Mouse (Mus musculus) hematopoietic stem cell, adult 5-6 weeks (primary cell): ENCODE measurements at regions not wholly inside any gene's neighbourhood (a gene's known extent, or its start where the extent isn't known, plus 50 kb on each side); places are given as distances from the start of the nearest gene placed in this dataset.

Experiments used
- ATAC-seq, 2 experiments: fragments of 125-278 bp in 1 of 2; replicated peaks in 1 of 2; 2 replicates each; pipeline ENCODE4 v1.8.0; 2016 to 2017; ENCODE audit warnings: inconsistent platforms in 2 of 2, mild to moderate bottlenecking in 2 of 2, moderate number of reproducible peaks in 2 of 2, low read depth in 1 of 2, moderate TSS enrichment in 1 of 2; ENCODE audit not compliant: low FRiP score in 2 of 2, poor library complexity in 2 of 2, severe bottlenecking in 2 of 2, insufficient read depth in 1 of 2, low TSS enrichment in 1 of 2

DNA sequence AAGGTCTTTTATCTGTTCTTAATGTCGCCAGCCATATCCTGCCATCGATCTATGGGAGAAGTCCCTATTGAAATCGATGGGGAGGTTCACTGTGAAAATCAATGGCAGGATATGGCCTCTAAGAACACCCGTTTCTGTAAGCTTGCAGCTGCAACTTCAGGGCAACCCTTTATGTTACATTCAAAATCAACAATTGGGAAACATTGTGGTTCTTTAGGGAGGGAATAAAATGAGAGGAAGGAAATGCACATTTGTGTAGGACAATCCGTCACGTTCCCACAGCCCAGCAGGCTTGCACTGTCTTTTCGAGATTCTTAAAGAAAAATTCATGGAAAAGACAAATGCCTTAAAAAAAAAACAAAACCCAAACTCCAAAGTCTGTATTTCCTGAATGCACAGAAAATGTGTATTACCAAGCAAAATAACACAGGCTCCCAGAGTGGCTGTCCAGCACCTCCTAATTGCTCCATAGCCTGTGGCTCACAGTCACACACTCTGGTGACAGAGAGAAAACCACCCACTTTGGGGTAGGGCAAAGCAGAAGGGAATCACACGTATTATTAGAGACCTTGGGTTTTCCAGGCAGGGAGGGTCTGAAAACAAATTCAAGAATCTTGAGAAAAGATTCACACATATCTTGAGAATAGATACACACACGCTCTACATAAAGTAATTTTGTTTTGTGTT, 510.9 kb upstream of the Nrp1 start:
- no peak for ATAC-seq

DNA sequence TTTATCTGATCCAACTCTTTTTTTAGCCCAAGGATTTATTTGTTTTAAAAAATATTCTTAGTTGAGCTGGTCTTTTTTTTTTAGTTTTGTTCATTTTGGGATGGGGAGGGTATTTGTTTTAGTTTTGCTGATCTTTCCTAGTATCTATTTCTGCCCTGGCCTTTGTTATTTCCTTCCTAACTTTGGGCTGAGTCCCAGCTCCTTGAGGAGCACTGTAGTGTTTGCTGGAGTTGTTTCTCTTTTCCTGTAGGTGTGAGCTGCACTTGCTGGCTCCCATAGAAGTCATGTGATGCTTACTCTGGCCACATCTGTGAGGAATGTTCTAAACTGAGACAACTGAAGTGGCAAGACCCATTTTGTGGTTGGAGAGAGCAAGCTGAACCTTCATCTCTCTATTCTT, 508.5 kb upstream of the Nrp1 start:
- no peak for ATAC-seq

DNA sequence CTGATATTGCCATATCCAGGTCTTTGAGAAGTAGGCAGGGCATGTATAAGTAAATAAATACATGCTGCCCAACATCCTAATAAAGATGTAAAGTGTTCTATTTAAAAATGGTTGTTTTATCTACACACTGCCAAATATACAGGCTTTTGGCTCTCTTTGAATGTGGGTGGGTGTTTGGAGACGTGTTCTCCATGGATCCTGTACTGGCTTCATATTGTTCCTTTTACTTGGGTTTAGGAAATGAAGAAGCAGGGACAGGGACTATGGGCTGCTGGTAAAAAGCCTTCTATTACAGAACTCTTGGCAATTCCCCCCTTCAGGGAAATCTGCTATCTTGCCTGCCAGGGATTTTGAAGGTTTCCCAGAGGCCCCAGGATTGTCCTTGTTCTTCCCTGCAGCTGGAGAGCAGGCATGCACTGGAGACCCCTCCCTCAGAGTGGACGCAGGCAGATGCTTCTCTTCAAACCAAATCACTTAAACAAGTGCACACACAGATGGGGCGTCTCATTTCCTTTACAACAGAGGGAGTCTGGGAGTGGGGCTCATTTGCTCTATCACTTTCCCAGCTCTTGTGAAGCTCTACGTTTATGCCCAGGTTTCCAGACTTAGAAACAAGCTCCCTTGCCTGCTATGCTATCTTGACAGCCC, 502.6 kb upstream of the Nrp1 start:
- ATAC-seq, result no peak

DNA sequence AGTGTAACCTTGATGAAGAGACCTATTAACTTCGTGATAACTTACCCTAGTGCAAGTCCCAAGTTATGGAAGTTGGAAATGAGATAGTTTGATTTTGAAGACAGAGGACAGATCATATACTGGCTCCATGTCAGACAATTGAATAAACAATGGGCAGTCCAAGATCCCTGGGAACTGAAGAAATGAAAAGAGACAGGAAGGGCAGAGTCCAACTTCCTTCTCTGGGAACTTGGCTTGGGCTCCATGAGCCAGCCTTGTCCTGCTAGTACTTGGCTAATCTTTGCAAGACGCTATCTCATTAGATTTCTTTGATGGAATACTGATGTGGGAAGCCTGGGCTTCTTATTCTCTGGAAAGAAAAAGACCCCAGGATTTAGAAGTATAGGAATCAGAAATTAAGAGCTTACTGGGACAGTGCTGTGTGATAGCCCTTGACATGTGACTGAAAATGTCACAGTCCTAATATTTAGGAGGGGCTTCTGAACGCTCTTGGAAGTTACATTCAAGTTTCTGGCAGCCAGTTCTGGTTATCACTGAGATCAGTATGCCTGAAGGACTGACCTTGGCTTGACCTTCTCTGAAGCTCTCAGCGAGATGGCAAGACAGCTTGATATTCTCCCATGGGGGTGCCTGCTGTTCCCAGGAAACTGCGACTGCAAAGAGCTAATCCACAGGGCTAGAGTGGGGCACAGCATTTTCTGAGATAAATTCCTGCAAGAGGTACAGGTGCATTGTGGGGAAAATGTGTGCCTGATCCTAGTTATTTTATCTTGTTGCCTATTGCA, 501.9 kb upstream of the Nrp1 start:
- no peak for ATAC-seq

DNA sequence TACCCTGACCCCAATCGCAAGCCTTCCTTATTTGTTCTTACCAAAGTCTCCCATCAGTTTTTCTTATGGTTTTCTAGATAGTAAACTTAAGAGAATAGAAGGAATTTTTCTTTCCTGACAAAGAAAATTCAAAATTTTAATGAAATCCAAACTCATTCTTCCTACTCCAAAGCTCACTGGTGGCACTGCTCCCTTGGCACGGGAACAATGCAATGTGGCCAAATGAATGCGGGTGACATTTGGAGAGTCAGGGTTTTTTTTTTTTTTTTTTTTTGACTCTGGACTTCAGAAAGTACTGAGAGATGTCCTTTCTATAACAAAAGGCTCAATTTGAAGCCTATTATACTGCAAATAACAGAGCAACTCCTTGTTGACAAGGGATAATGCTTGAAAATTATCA, 499.4 kb upstream of the Nrp1 start:
- no peak for ATAC-seq

DNA sequence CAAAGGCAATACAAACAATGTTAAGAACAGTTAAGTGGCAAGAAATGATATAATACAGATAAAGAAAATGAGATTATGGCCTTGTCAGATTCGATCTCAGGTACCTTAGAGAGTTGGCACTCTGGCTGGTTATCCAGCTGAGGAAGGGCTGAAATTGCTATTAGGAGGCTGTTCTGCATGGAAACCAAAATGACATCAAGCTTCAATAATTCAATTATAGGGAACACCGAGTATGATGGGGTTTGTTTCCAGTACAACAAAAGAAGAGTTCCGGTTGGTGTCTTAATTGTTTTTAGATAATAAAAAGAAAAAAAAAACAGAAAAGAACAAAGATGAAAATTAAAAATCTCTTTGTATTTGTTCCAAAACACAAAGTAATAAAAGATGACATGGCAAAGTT, 498.0 kb upstream of the Nrp1 start:
- ATAC-seq, result no peak

DNA sequence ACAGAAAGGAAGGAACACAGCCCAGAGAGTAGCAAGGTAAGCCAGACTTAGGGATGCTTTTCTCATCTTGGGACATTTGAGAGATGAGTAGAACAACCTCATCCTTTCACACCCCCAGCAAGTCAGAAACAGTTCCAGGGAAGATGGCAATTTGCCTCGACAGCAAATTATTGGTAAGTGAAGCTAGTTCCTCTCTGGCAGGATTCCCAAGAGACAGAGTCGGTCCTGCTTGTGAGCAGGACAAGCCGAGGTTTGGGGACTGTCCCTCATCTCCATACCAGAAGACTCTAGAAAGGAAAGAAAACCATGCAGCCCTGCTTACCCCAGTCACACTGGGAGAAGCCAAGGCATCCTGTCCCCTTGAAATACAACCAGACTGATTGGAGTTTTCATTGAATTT, 497.5 kb upstream of the Nrp1 start:
- no peak for ATAC-seq

DNA sequence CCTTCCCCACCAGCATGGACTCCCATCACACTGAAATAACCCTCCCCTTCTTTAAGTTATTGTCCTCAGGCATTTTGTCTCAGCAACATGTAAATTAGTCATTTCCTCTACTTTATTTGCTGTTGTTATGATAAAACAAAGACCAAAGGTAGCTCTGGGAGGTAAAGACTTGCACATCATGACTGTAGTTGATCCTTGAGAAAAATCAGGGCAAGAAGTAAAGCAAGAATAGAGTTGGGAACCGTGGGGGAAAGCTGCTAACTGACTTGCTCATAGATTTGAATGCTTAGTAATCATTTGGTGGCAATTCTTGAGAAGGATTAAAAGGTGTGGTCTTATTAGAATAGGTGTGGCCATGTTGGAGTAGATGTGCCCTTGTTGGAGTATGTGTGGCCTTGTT, 473.8 kb upstream of the Nrp1 start:
- ATAC-seq, result no peak

DNA sequence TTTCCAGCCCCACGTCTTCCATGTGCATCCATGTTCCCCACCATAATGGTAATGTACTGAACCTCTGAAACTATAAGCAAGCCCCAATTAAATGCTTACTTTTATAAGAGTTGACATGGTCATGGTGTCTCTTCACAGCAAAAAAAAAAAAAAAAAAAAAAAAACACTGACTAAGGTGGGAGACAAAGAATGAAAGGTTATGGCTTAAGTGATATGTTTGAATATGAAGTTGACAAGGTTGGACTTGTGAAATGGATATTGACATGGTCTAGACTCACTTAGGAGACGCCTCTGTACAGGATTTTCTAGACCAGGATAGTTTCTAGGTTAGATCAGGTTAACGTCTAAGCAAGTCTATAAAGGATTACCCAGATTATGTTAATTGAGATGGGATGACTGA, 473.2 kb upstream of the Nrp1 start:
- ATAC-seq, result no peak

DNA sequence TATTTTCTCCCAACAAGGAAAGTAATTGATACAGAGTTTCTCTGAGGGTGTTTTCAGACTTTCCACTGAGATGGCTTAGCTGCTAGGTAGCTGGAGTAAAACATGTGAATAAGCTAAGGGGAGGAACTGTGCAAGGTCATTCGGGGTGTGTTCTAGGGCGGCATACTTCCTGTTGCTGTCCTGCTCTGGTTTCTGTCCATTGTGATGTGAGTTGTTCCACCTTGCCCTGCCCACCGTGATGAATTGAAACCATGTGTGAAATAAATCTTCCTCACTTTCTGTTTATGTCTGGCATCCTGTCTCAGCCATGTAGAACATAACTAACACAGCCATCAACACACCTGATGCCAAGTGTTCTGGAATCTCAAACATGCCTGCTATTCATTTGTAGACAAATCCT, 472.6 kb upstream of the Nrp1 start:
- ATAC-seq, result 0 out of 4 replicates have a peak, but pooled peaks of 1 of the 2 experiments have one; percentile 32

DNA sequence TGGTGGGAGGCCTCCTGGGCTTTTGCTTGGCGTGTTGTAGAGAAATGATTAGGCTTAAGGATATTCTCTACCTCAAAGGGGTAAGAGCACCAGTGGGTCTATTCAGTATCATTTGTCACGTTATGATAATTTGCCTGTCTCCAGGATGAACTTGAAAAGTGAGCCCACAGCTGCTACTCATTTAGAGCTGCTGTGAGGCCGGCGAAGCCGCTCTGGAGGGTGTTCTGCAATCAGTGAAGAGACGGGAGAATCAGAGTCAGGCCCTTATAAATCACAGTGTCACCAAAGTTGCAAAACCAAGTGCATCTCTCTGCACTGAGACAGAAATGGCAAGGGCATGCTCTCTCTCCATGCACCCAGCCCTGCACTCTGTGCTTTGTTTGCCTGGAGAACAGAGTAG, 467.7 kb upstream of the Nrp1 start:
- no peak for ATAC-seq

DNA sequence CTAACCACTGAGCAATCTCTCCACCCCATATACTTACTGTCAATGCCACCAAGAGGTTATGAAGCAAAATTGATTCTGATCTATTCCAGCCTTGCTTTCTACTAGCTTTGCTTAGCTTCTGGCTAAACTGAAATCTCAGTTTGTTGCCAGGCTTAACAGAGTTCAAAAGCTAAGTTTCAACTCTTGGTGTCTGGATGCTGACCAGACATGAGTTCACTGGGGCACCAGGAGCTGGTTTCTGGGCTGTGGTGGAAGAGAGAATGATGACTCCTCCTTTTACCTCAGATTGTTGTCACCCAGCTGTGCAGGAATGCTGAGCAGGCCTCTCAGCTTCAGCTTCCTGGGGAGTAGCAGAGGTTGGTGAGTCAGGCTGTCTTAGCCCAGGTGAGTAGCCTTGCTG, 464.1 kb upstream of the Nrp1 start:
- ATAC-seq, result no peak

DNA sequence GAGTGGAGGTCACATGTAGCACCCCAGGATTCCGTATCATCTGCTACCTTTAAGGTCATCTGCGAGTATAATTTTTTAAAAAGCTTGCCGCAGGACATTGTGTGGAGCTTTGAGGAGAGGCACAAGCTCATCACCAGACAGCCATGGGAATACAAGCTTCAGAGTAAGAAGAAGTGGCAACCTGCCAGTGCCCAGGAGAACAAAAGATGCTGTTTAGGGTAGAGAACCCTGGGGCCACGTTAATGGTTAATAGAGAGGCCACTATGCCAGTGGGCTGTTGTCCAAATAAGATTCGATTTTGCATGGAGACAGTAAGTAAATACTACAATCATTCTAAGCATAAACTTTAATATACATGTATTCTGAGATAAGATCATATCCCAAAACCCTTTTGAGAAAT, 450.0 kb upstream of the Nrp1 start:
- ATAC-seq, result no peak

DNA sequence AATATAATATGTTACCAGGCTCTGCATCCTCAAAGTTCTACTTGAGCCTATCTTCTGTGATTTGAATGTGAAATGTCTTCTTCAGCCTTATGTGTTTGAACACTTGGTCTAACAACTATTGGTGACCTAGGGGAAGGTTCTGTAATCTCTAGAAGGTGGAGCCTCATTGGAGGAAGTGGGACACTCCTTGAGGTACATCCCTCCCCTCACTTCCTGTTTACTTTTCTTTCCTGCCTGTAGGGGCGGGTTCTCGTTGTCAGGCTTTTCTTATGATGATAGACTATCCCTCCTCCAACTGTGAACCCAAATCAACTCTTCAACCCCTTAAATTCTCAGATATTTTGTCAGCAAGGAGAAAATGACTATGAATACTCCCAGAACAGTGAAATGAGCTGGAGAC, 448.8 kb upstream of the Nrp1 start:
- no peak for ATAC-seq

DNA sequence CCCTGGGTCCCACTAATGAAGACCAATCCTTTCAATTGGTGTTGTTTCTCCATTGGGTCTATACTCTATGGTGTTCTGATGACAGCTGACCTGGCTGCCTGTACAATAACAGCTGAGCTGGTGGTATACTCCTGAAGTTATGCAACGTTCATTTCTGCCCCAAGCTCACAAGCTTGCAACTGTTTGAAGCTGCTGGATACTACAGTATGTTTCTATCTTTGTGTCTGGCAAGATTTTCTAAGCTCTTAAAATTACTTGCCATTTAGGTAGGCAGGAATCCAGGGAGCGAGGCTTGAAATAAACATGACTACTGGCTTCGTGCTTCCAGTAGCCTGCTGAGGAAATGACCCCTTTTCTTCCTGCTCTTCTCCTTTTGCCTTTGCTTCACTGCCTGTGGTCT, 444.3 kb upstream of the Nrp1 start:
- ATAC-seq, result no peak

DNA sequence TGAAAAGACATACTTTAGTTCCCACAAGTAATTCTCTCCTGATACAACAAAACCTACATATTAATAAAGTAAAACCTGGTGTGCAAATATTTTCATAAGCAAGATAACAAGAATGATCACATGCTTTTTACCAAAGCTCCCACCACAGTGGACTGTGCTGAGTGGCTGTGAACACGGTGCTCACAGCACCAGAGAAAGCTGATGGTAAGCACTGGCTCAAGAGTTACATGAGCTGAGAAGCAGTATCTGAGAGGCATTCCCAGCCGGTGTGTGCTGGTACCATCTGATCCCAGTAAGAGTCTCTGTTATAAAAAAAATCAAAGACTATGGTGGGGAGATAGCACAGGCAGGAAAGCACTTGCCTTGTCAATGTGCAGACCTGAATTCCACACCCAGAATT, 443.5 kb upstream of the Nrp1 start:
- ATAC-seq, result no peak

DNA sequence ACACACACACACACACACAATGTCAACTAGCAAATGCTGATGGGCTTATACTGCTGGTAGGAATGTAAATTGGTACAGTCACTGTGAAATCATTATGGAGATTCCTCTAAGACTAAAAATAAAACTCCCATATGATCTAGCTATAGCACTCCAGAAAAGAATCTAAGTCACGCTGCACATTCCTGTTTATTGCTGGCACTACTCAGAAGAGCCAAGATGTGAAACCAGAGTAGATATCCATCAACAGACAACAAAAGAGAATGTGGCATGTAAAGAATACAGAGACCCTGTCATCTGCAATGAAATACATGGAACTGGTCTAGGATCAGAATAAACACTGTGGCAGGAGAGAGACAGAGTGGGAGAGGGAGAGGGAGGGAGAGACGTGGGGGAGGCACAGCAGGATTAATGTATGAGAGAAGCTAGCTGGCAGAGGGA, 442.8 kb upstream of the Nrp1 start:
- ATAC-seq, result no peak

DNA sequence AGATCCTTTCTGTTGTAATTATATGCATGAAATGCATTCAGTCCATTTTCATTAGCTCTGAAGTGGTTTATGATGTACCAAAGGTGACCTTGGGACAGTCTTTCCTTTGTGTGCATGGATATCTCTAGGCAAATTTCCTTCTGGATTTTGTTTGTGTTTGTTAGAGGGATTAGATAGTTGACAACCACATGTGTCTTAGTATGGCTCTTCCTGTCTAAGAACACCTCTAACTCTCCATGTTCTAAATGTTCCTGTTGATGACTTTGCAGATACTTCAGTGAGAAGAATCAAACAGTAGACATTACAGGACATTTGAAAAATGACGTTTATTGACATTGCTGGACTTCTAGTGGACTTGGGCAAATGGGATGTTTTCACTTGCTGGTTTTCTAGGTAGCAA, 436.5 kb upstream of the Nrp1 start:
- no peak for ATAC-seq

DNA sequence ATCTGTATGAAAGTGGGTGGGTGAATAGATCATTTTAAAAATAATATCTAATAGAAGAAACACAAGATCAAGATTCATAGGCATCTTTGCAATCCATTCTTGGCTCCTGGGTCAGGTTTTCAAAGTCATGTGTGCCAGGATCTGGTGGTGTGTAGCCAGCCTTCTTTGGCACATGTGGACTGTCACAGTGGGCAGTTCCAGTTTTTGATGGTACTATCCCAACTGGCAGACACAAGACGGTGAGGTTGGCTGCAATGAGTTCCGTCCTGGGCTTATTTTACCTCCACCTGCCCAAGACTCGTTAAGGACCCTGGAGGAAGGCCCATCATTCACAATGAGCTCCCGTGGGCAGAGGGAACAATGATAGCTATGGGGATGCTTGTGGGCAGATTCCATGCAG, 435.1 kb upstream of the Nrp1 start:
- ATAC-seq, result no peak
